Mouse (Mus musculus) spleen, adult 2 months (tissue): ENCODE measurements around the gene Nup160. TPM values are rescaled to one million over a fixed set of nuclear protein-coding genes. Genes with fewer than 3 reads are reported as not detected.
A peak's percentile ranks its signal among the peaks of the same experiment; 100 is the strongest.

ENCODE experiments used
- DNase-seq, 2 experiments: peaks; one replicate each; pipeline versions ENCODE4 v3.0.0 to v3.0.0-alpha.2; 2012 to 2021; ENCODE audit warnings: low spot score in 2 of 2, low read depth in 1 of 2
- H3K27ac ChIP-seq: fragments of 200-500 bp; 2 replicates; pipeline ENCODE4 v1.5.1; 2012; ENCODE audit warnings: low read length, inconsistent platforms; ENCODE audit not compliant: insufficient read depth
- H3K27me3 ChIP-seq: fragments of 200-500 bp; 2 replicates; pipeline ENCODE4 v1.6.1; 2012; ENCODE audit warnings: mild to moderate bottlenecking, moderate library complexity, low read length, inconsistent platforms; ENCODE audit not compliant: control insufficient read depth, insufficient read depth
- H3K36me3 ChIP-seq: fragments of 200-500 bp; 2 replicates; pipeline ENCODE4 v1.6.1; 2012; ENCODE audit warnings: mild to moderate bottlenecking, low read length, inconsistent platforms; ENCODE audit not compliant: control insufficient read depth, insufficient read depth
- H3K4me1 ChIP-seq: fragments of 200-500 bp; 2 replicates; pipeline ENCODE4 v1.6.1; 2011; ENCODE audit warnings: inconsistent platforms; ENCODE audit not compliant: control insufficient read depth, insufficient read depth, insufficient read length
- H3K4me3 ChIP-seq: fragments of 200-500 bp; 2 replicates; pipeline ENCODE4 v1.5.1; 2011; ENCODE audit warnings: mild to moderate bottlenecking, inconsistent platforms; ENCODE audit not compliant: insufficient read depth, insufficient read length; ENCODE audit errors: extremely low read depth
- CTCF ChIP-seq: fragments of 200-500 bp; IDR thresholded peaks from 2 replicates; pipeline ENCODE4 v1.5.1; 2011; ENCODE audit warnings: mild to moderate bottlenecking, inconsistent platforms; ENCODE audit not compliant: insufficient read depth, insufficient read length, insufficient replicate concordance; ENCODE audit errors: extremely low read depth
- POLR2A ChIP-seq: fragments of 200-500 bp; IDR thresholded peaks from 2 replicates; pipeline ENCODE4 v1.6.1; 2011; ENCODE audit warnings: low read depth, low read length, inconsistent platforms
- WGBS: fragments of 180-500 bp; shearing (Covaris S2); methylation state at CpG from one replicate; pipeline ENCODE4 v1.1.7; 2018; 5-methylcytosine and 5-hydroxymethylcytosine counted together
- polyA plus RNA-seq: library from polyadenylated mRNA; depleted of rRNA; stranded (reverse); fragments of >200 nt; gene quantifications from 2 replicates; pipeline ENCODE4 v1.2.3, GENCODE M21; 2012

Gene Nup160
- polyA plus RNA-seq, 1 experiment, result 10.3 TPM

DNA sequence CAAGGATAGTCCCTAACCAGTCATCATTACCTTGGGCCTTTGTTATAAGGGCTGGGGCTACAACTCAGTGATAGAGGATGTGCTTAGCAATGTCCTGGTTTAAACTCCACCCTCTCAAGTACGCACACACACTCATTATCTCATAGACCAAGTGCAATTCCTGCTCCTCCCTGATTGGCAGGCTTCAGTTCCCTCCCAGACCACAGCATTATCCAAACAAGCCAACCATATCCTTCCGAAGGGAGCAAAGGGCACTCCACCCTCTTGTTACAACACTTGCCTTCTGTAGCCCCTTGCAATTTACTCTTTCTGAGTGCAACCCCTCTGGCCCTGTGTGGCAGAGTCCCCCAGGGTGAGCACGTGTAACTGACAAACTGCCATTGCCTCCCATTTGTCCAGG, 15.6 kb upstream of the Nup160 start:
- WGBS, result 31% methylated on average over 3 of the region's 3 CpGs
- Histone ChIP-seq H3K27ac (0 out of 2 replicates have a peak overlapping the region, but pooled peaks have one; percentile 13), H3K4me3 (no peak overlapping the region), H3K36me3 (no peaks in the 10 kb centered on the region), H3K4me1 (peaks cover 2% of the 10 kb centered on the region; the same call in 1 of the 2 replicates), H3K27me3 (no peaks in the 10 kb centered on the region)
- TF ChIP-seq CTCF, result no peak
- no peak for DNase-seq

DNA sequence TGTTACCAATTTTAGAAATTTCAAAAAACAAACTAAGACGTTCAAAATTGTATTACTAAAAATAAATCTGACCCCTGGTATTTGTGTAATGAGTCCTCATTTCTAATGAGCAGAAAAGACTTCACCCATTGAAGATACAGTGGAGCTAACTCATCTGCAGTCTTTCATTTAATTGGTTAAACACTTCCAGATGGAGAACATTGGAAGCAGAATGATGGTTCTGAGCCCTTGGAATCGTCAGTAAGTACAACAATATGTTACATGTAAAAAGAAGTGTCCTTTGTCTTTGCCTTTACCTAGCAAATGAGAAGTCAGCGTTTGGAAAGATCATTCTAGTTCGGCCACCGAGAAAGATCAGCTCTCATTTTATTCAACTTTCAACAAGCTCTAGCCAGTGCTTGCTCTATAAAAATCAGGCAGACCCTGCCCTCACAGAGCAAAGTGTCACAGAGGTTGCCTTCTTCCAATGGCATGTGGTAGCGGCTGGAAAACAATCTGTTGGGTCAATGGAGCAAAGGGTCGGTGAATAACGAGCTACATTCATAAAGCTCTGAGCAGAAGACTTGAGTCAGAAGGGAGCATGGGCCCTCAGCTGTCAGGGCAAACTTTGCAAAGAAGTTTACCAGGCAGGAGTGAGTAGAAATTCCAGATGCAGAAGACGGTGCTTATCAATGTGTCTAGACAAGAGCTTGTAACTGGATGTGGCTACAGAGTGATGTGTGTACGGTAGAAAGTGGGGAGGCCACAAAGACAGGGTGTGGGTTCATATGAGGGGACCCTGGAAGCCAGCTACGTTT, 10.2 kb upstream of the Nup160 start:
- H3K4me1 ChIP-seq, result peaks cover 10% of the 10 kb centered on the region
- no peaks in the 10 kb centered on the region for H3K27me3 ChIP-seq
- 62% methylated on average over 11 of the region's 11 CpGs for WGBS
- no peak for TF ChIP-seq CTCF
- no peak for TF ChIP-seq POLR2A
- no peaks in the 10 kb centered on the region for H3K36me3 ChIP-seq
- DNase-seq, result no peak
- H3K4me3 ChIP-seq, result no peak overlapping the region
- H3K27ac ChIP-seq, result peak overlapping the region; percentile 40

DNA sequence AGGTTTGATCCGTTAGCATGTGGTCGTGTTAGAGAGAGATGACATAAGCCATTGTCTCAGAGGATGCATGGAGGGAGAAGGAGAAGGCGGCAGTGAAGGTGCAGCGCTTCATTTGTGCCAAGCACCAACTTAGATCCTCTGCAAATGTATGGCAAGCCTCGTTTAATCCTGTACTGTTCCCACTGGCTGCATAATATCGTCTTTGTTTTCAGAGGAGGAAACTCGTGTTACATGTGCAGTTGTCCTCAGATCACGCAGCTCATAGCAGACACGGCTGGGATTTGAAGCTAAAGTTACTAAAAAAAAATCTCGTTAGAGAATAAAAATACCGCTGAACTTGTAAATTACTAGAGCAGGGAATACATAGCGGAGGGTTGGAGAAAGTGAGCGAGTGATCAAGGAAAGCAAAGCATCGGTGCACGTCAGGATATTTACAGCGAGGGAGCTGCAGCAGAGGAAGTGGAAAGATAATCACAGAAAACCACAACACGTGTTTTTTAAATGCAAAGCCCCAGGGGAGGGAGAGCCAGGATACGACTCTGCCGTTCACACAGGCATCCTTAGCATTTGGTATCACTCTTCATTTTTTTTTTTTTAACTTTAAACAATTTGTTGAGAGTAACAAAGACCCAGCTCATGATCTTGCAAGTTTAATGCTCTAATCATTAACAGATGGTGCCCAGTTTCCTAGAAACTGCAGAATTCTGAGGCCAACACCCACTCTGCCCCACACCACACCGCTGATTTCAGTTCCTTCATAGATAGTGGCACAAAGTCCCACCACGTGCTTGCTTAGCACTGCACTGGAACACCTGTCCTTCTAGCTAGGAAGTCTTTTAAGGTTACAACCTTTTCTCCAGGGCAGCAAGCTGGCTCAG, 9.4 kb upstream of the Nup160 start:
- no peaks in the 10 kb centered on the region for H3K36me3 ChIP-seq
- TF ChIP-seq CTCF, result no peak
- TF ChIP-seq POLR2A, result no peak
- 9% methylated on average over 21 of the region's 21 CpGs for WGBS
- H3K27me3 ChIP-seq, result no peaks in the 10 kb centered on the region
- peak overlapping the region; percentile 68 for H3K27ac ChIP-seq
- H3K4me3 ChIP-seq, result no peak overlapping the region
- H3K4me1 ChIP-seq, result peaks cover 15% of the 10 kb centered on the region
- DNase-seq, result peak; percentile 70

DNA sequence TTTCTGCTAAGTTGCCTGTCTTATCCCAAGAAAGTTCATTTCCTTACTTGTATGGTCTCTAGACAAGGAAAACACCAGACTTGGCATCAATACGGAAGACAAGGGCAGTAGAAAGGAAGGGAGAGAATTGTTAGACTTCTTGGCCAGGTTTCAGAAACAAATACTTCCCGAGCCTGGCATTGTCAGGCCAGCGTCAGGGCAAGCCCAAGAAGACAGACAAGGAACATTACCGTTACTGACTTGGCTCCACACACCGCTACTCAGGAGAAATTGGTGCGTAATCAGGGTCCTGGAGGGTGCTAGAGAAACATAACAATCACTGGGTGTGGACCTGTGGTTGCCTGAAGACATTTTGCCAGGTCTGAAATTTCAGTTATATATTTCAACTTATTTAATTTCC, 6.7 kb upstream of the Nup160 start:
- Histone ChIP-seq H3K27me3 (no peaks in the 10 kb centered on the region), H3K27ac (0 out of 2 replicates have a peak overlapping the region, but pooled peaks have one; percentile 18), H3K4me1 (peaks cover 15% of the 10 kb centered on the region), H3K36me3 (no peaks in the 10 kb centered on the region), H3K4me3 (no peak overlapping the region)
- no peak for TF ChIP-seq CTCF
- TF ChIP-seq POLR2A, result no peak
- 81% methylated on average over 6 of the region's 6 CpGs for WGBS
- no peak for DNase-seq

DNA sequence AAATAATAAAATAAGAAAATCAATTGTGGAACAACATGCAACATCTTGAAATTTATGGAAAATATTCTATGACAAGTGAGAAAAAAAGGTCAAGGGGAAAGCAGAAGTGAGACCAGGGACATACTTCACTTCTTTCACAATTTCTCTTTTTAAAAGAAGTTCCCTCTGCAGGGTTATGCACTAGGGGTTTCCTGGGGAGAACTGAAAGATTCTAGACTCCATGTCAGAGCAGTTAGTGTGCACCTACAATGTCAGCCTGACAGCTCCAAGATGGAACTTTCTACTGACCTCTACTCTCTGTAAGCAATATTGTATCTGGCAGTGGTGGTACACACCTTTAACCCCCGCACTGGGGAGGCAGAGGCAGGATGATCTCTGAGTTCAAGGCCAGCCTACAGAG, 3.7 kb upstream of the Nup160 start:
- DNase-seq, result peak in 1 of 2 experiments; percentile 70
- Histone ChIP-seq H3K36me3 (no peaks in the 10 kb centered on the region), H3K27ac (peak overlapping the region; percentile 86), H3K4me3 (no peak overlapping the region), H3K4me1 (peaks cover 12% of the 10 kb centered on the region), H3K27me3 (no peaks in the 10 kb centered on the region)
- TF ChIP-seq POLR2A, result no peak
- no peak for TF ChIP-seq CTCF
- 77% methylated on average over 1 of the region's 1 CpGs for WGBS

DNA sequence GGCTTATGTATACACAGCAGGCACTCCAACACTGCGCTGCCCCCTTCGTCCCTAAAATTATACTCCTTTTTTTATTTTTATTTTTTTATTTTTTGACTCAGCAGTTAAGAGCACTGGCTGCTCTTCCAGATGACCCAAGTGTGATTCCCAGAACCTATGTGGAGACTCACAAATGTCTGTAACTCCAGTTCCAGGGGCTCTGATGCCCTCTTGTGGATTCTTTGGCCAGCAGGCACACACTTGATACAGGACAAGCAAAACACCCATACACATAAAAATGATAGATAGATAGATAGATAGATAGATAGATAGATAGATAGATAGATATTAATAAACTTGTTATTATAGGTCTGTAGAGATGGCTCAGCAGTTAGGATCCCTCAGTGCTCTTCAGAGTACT, 2.5 kb upstream of the Nup160 start:
- DNase-seq, result peak in 1 of 2 experiments; percentile 36
- Histone ChIP-seq H3K27me3 (no peaks in the 10 kb centered on the region), H3K4me1 (peaks cover 14% of the 10 kb centered on the region), H3K36me3 (no peaks in the 10 kb centered on the region), H3K4me3 (no peak overlapping the region), H3K27ac (no peak overlapping the region)
- no peak for TF ChIP-seq POLR2A
- no peak for TF ChIP-seq CTCF
- WGBS, result 93% methylated on average over 2 of the region's 2 CpGs

DNA sequence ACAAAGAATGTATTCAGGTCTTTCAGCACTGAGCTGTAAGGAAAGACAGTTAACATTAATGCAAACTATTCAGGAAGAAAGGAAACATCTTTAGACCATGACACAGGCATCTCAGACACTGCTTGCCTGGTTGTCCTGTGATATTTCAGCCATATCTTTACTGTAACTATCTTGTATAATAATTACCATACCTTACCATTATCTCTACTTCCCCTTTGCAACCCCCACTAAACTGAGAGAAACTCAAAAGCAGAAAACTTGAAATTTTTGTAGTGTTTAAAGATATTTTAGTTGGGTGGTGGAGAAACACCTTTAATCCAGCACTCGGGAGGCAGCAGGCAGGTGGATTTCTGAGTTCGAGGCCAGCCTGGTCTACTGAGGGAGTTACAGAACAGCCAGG, 1.5 kb upstream of the Nup160 start:
- no peak overlapping the region for H3K4me3 ChIP-seq
- DNase-seq, result no peak
- no peaks in the 10 kb centered on the region for H3K27me3 ChIP-seq
- WGBS, result 89% methylated on average over 2 of the region's 2 CpGs
- H3K36me3 ChIP-seq, result no peaks in the 10 kb centered on the region
- H3K4me1 ChIP-seq, result peaks cover 17% of the 10 kb centered on the region
- no peak for TF ChIP-seq POLR2A
- H3K27ac ChIP-seq, result peak overlapping the region; percentile 66
